Mouse (Mus musculus): ENCODE results near the gene Zfp715. TPM values are rescaled to one million over a fixed set of nuclear protein-coding genes. Genes with fewer than 3 reads are reported as not detected.

The Zfp715 gene
- polyA plus RNA-seq, 1 experiment from 2014 or later: 16.2 TPM

DNA sequence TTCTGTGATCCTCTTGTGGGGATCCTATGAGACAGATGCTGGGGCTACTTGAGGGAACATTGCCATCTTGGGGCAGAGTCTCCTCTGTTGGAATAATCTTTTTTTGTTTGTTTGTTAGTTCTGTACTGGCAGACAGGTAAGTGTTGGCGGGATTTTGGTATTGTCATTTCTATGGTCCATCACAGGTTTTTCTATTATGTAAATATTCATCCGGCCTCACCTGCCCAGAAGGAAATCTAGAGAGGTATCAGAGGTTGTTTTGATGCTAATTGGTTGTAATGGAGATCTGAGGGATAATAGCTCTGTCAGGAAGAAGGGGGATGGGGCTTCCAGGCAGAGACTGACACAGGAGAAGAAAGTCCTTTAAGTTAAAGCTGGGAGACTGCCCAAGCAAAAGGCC is 30.9 kb upstream of the Zfp715 start:
- Histone ChIP-seq H3K36me3 (no peaks in the 10 kb centered on the region), H3K27ac (replicated peaks) (no peak overlapping the region), H3K9me3 (no peaks in the 10 kb centered on the region), H3K4me2 (replicated peaks) (no peak overlapping the region), H3K27me3 (no peaks in the 10 kb centered on the region), H3K4me3 (no peak overlapping the region), H3K9ac (replicated peaks) (no peak overlapping the region), H3K4me1 (no peaks in the 10 kb centered on the region)
- 67% methylated on average over 2 of the region's 2 CpGs for WGBS
- no peak for ATAC-seq (ENCODE audit: low FRiP score, low read depth)

DNA sequence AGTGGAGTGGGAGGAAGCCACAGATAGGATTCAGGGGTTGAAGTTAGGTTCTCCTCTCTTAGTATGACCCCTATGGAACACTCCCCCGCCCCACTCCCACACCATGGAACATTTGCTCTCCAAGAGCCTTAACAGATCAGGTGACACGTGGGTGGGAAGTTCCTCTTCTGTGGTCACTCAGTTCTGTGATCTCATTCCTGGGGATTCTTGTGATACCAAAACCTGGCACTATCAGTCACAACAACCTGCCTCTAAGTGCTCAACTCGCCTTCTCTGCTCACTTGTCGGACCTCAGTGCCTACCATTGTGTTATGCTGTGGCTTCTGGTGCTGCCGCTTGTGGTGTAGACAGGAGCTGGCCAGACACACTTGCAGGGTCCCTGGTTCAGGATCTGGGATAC is 30.1 kb upstream of the Zfp715 start:
- H3K27ac ChIP-seq (replicated peaks): no peak overlapping the region
- H3K4me1 ChIP-seq: no peaks in the 10 kb centered on the region
- no peak overlapping the region for H3K9ac ChIP-seq (replicated peaks)
- H3K4me3 ChIP-seq: no peak overlapping the region
- no peak overlapping the region for H3K4me2 ChIP-seq (replicated peaks)
- H3K36me3 ChIP-seq: no peaks in the 10 kb centered on the region
- ATAC-seq (ENCODE audit: low FRiP score, low read depth): no peak
- H3K27me3 ChIP-seq: no peaks in the 10 kb centered on the region
- 93% methylated on average over 5 of the region's 5 CpGs for WGBS
- H3K9me3 ChIP-seq: no peaks in the 10 kb centered on the region

DNA sequence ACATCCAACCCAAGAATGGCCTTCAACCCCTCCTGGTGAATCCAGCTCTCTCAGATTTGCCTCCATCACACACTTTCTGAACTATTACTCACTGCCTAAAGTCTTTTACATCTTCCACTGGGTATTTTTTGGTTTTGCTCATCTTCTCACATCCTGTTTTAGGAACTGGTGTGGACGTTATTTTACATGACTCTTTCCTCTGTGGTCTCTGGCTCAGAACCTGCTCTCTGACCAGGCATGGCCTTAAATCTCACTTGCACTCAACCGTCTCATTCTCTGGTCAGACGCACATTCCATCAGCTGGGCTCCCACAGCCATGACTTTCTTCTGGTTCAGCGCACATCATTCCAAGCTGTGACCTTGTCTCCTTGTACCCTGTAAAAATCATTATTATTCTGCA is 27.7 kb upstream of the Zfp715 start:
- ATAC-seq (ENCODE audit: low FRiP score, low read depth): no peak
- H3K9me3 ChIP-seq: no peaks in the 10 kb centered on the region
- WGBS: 78% methylated on average over 4 of the region's 4 CpGs
- no peak overlapping the region for H3K9ac ChIP-seq (replicated peaks)
- no peaks in the 10 kb centered on the region for H3K27me3 ChIP-seq
- H3K4me3 ChIP-seq: no peak overlapping the region
- no peak overlapping the region for H3K27ac ChIP-seq (replicated peaks)
- H3K4me2 ChIP-seq (replicated peaks): no peak overlapping the region
- H3K4me1 ChIP-seq: no peaks in the 10 kb centered on the region
- H3K36me3 ChIP-seq: no peaks in the 10 kb centered on the region

DNA sequence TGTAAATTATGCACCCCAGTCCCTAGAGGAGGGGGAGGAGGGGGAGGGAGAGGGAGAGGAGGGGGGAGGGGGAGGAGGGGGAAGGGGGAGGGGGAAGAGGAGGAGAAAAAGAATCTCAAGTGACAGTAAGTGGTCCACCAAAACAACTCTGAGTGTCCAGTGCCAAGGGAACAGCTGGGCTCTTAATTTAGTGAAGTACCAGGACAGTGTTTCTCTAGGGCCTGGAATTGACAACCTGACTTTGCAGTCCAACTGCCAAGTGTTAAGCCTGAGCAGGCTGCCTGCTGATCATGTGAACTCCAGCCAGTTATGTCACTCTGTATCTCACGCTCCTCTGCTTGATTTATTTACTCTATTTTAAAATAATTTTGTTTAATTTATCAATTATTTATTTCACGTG is 20.8 kb upstream of the Zfp715 start:
- Histone ChIP-seq H3K4me1 (no peaks in the 10 kb centered on the region), H3K9me3 (no peaks in the 10 kb centered on the region), H3K27ac (replicated peaks) (no peak overlapping the region), H3K4me3 (no peak overlapping the region), H3K4me2 (replicated peaks) (no peak overlapping the region), H3K36me3 (no peaks in the 10 kb centered on the region), H3K27me3 (no peaks in the 10 kb centered on the region), H3K9ac (replicated peaks) (no peak overlapping the region)
- ATAC-seq (ENCODE audit: low FRiP score, low read depth): no peak
- WGBS: 65% methylated on average over 2 of the region's 2 CpGs

DNA sequence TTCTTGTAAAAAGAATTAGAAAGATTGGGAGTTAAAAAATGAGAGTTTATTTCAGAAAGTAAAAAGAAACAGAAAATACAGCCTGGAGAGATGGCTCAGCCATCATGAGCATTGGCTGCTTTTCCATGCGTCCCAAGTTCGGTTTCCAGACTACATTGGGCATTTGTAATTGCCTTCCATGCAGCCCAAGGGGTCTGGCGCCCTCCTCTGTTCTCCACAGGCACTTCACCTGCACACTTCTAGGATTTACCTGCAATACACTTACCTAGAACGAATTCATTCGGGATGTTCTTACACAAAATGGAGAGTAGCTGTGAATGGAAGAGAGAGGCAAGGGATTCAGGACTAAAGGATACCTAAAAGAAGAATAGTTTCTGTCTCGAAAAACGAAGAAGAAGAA is 20.1 kb upstream of the Zfp715 start:
- Histone ChIP-seq H3K27ac (replicated peaks) (no peak overlapping the region), H3K4me2 (replicated peaks) (no peak overlapping the region), H3K4me3 (no peak overlapping the region), H3K9ac (replicated peaks) (no peak overlapping the region), H3K27me3 (no peaks in the 10 kb centered on the region), H3K4me1 (no peaks in the 10 kb centered on the region), H3K36me3 (no peaks in the 10 kb centered on the region), H3K9me3 (no peaks in the 10 kb centered on the region)
- no peak for ATAC-seq (ENCODE audit: low FRiP score, low read depth)
- WGBS: 35% methylated on average over 5 of the region's 7 CpGs

DNA sequence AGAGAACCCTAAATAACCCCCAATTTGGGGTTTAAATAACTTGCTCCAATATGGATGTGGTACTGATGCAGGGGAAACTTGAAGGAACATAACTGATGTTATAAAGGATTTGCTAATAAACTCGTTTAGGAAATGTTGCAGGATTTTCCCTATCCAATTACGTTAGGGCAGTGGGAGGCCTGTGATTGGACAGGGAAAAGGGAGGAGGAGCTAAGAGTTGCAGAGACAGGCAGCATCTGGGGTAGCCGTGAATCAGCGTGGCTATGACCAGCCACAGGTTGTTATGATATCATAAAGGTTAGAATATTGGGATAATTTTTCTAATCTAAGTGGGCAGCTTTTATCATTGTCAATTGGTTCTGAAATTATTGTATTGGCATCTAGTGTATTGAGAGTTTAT is 15.0 kb upstream of the Zfp715 start:
- no peak for ATAC-seq (ENCODE audit: low FRiP score, low read depth)
- Histone ChIP-seq H3K27ac (replicated peaks) (no peak overlapping the region), H3K36me3 (no peaks in the 10 kb centered on the region), H3K9ac (replicated peaks) (no peak overlapping the region), H3K4me3 (no peak overlapping the region), H3K27me3 (no peaks in the 10 kb centered on the region), H3K9me3 (no peaks in the 10 kb centered on the region), H3K4me1 (no peaks in the 10 kb centered on the region), H3K4me2 (replicated peaks) (no peak overlapping the region)
- WGBS: 75% methylated on average over 4 of the region's 4 CpGs

DNA sequence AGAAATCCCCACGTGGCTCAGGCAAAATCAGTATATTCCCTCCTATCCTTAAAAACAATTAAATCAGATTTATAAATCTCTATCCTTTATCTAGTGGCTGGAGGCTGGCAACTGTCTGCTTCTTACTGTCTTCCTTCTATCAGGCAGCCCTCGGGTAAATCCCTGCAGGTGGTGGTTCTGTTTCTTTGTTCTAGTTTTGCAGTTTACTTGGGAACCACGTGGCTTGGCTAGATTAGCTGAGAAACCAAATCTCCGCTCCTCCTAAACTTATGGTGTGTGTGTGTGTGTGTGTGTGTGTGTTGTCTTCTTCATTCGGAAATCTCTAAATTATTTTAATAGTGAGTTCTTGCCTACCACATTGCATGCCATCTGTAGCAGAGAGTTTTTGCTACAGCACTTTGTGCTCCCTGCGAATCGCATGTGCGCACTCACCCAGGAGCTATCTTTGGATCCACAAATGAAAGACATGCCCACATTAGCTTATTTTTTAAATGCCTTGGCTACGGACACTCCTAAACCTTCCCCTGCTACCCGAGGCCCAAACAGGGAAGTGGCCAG is 13.2 kb upstream of the Zfp715 start:
- no peaks in the 10 kb centered on the region for H3K9me3 ChIP-seq
- ATAC-seq (ENCODE audit: low FRiP score, low read depth): no peak
- H3K27me3 ChIP-seq: no peaks in the 10 kb centered on the region
- no peaks in the 10 kb centered on the region for H3K36me3 ChIP-seq
- 56% methylated on average over 10 of the region's 10 CpGs for whole genome bisulfite sequencing
- H3K4me3 ChIP-seq: no peak overlapping the region
- no peak overlapping the region for H3K27ac ChIP-seq (replicated peaks)
- H3K4me2 ChIP-seq (replicated peaks): no peak overlapping the region
- no peaks in the 10 kb centered on the region for H3K4me1 ChIP-seq
- H3K9ac ChIP-seq (replicated peaks): no peak overlapping the region

DNA sequence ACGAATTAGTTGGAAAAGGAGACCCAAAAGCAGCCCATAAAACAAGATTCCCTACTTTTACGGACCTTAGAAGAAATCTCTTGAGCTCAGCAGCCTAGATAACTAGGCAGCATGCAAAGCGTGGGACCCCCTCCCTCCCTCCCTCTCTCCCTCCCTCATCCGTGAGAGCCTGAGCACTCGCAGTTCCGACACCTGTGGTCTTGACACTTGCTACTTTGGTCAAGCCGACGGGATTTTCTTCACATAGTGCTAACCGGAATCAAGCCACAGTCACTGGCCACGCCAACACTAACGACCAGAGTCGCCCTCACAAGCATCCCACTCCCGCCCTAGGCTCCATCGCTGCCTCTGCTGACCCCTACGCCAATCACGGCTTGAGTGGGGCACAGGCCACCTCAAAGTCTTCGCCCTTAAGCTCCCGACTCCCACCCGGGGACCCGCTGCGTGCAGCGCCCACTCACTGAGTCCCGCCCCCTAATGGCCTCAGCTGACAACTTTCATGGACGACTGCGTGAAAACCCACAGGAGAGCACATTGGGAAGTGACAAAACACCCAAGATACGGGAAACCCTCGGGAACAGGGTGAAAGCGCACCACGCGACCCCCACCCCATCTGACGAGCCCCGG is 595 bp downstream of the Zfp715 start:
- WGBS: 2% methylated on average over 32 of the region's 32 CpGs

DNA sequence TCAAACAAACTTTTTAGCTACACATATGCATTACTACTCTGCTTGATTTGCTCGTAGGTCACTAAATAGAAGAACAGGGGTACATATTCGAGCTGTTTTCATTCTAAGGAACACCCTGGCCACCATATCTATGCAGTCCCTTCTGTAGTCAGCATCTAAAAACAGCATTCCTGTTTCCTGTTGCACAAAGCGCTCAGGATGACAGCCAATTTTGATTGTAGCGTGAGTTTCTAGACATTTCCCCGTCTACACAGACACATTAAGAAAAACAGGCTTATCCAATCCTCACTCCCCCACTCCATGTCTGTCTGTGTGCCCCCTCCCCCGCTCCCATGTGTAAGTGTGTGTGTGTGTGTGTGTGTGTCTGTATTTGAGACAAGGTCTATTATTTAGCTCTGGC is 1.5 kb downstream of the Zfp715 start:
- Histone ChIP-seq H3K9me3 (no peaks in the 10 kb centered on the region), H3K4me1 (peaks cover 15% of the 10 kb centered on the region), H3K27ac (replicated peaks) (no peak overlapping the region), H3K9ac (replicated peaks) (peak overlapping the region; percentile 76; the same call in 1 of the 2 replicates), H3K36me3 (peaks cover 31% of the 10 kb centered on the region), H3K27me3 (no peaks in the 10 kb centered on the region), H3K4me3 (no peak overlapping the region; the same call in 1 of the 2 replicates), H3K4me2 (replicated peaks) (peak overlapping the region; percentile 81)
- WGBS: 89% methylated on average over 6 of the region's 6 CpGs
- ATAC-seq (ENCODE audit: low FRiP score, low read depth): no peak

More for the DNA sequence above, 595 bp downstream of the Zfp715 start:
- Histone ChIP-seq H3K9ac (replicated peaks) (peak overlapping the region; percentile 76), H3K27ac (replicated peaks) (peak overlapping the region; percentile 86), H3K27me3 (no peaks in the 10 kb centered on the region), H3K4me1 (peaks cover 15% of the 10 kb centered on the region), H3K4me3 (peak overlapping the region; percentile 78), H3K36me3 (peaks cover 27% of the 10 kb centered on the region), H3K4me2 (replicated peaks) (peak overlapping the region; percentile 81), H3K9me3 (no peaks in the 10 kb centered on the region)
- ATAC-seq (ENCODE audit: low FRiP score, low read depth): peak; percentile 70

DNA sequence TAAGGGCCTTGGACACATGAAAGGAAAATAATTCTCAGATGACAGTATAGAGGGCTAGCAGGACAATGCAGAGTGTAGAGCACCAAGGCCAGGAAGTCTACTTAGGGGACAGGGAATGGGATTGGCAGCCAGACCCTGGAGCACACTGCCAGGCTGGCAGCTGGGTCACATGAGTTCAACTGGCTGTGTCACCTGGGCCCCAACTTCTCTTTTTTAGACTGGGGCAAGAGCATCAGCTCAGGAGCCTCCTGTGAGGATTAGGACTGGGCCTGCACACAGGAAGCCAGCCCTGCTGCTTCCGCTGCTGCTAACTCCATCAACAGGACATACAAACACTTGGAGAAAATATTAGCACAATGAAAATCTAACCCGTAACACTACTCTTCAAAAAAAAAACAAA is 4.0 kb downstream of the Zfp715 start:
- Histone ChIP-seq H3K4me3 (no peak overlapping the region), H3K27me3 (no peaks in the 10 kb centered on the region), H3K4me1 (peaks cover 15% of the 10 kb centered on the region), H3K4me2 (replicated peaks) (no peak overlapping the region), H3K9ac (replicated peaks) (no peak overlapping the region), H3K27ac (replicated peaks) (no peak overlapping the region), H3K36me3 (peaks cover 43% of the 10 kb centered on the region), H3K9me3 (no peaks in the 10 kb centered on the region)
- no peak for ATAC-seq (ENCODE audit: low FRiP score, low read depth)
- WGBS: 86% methylated on average over 2 of the region's 2 CpGs

DNA sequence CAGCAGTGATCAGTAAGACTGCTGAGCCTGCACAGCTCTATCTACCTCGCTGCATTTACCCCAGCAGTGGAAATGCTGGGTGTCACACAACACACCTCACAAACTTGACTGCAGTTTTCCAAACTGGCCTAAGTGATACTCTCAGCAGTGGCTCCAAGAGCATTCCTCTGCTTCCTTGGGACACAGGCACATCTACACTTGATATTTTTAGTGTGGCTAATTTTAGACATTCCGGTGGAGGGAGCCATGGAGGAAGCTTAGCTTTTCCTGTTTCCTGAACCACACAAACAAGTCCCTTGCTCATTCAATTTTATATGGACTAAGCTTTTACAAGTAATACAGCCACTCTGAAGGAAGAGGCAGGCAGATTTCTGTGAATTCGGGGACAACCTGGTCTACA is 7.9 kb downstream of the Zfp715 start:
- H3K4me3 ChIP-seq: no peak overlapping the region
- 92% methylated on average over 3 of the region's 3 CpGs for WGBS
- H3K9me3 ChIP-seq: no peaks in the 10 kb centered on the region
- no peak overlapping the region for H3K9ac ChIP-seq (replicated peaks)
- ATAC-seq (ENCODE audit: low FRiP score, low read depth): no peak
- no peak overlapping the region for H3K27ac ChIP-seq (replicated peaks)
- no peaks in the 10 kb centered on the region for H3K27me3 ChIP-seq
- no peaks in the 10 kb centered on the region for H3K4me1 ChIP-seq
- peaks cover 56% of the 10 kb centered on the region for H3K36me3 ChIP-seq
- no peak overlapping the region for H3K4me2 ChIP-seq (replicated peaks)

DNA sequence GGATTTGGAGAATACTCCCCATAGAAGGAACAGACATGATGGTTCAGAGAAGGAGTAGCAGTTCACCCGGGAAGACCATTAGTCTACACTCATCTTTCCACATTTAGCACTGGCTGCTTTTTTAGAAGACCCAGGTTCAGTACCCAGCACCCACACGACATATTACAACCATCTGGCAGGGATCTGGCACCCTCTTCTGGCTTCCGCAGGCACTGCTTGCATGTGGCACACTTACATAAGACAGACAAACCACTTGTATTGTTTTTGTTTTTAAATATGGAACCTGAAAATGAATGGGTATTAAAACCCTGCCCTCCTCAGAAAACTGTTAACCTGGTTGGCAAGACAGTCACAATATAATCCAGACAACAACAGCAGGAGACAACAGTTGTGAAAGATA is 21.6 kb downstream of the Zfp715 start:
- Histone ChIP-seq H3K9ac (replicated peaks) (no peak overlapping the region), H3K27me3 (no peaks in the 10 kb centered on the region), H3K27ac (replicated peaks) (no peak overlapping the region), H3K36me3 (peaks cover 12% of the 10 kb centered on the region; the same call in 1 of the 2 replicates), H3K4me3 (no peak overlapping the region), H3K9me3 (no peaks in the 10 kb centered on the region), H3K4me1 (no peaks in the 10 kb centered on the region), H3K4me2 (replicated peaks) (no peak overlapping the region)
- 87% methylated on average over 3 of the region's 3 CpGs for WGBS
- ATAC-seq (ENCODE audit: low FRiP score, low read depth): no peak
